Mouse (Mus musculus) ES-Bruce4 (cell line): ENCODE measurements around the gene Krt81.

Experiments
- CTCF ChIP-seq: IDR thresholded peaks from one replicate; pipeline ENCODE4 v1.8.1; 2011; ENCODE audit warnings: low read depth, low read length
- EP300 ChIP-seq: IDR thresholded peaks from 2 replicates; pipeline ENCODE4 v1.6.1; 2011; ENCODE audit warnings: low read depth, low read length; ENCODE audit not compliant: insufficient read depth
- POLR2A ChIP-seq: IDR thresholded peaks from one replicate; pipeline ENCODE4 v1.8.1; 2011; ENCODE audit warnings: low read length; ENCODE audit not compliant: insufficient read depth

DNA sequence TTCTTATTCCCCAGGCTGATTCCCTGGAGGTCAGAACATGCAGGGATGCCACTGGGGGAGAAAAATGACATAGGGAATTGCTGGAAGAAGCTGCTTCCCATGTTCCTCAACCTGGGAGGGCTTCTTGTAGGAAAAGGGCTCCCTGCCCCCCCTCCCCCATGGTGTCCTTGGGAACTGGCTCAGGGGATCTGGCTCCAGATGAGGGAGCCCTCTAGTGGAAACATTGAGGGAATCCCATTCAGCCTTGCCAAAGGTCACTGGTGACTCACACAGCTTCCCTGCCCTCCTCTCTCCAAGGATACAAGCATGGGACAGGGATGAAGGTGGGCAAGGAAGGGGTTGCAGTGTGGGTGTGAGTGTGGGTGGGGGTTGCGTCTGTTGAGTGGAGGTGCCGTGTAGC lies 33.6 kb upstream of the Krt81 start:
- TF ChIP-seq EP300: no peak
- no peak for TF ChIP-seq POLR2A
- peak; percentile 66 for TF ChIP-seq CTCF
